Mouse (Mus musculus) ZHBTc4 (cell line): ENCODE data around the gene Gnmt.
A peak's percentile ranks its signal among the peaks of the same experiment; 100 is the strongest.

ENCODE experiments used
- DNase-seq: peaks from one replicate; pipeline ENCODE4 v3.0.0-alpha.2; 2011; ENCODE audit warnings: low read depth, low spot score

Gnmt gene

GRCm38 (mm10) chr17:46742986-46743385 is 14.0 kb upstream of the Gnmt start:
- peak; percentile 65 for DNase-seq

GRCm38 (mm10) chr17:46741305-46741704 is 12.3 kb upstream of the Gnmt start:
- no peak for DNase-seq

GRCm38 (mm10) chr17:46736160-46736559 is 7.2 kb upstream of the Gnmt start:
- DNase-seq: peak; percentile 84

- DNase-seq: no peak
These were observed 6.3 kb upstream of the Gnmt start for GRCm38 (mm10) chr17:46735287-46735686.

- DNase-seq: no peak
These were observed 5.1 kb upstream of the Gnmt start for GRCm38 (mm10) chr17:46734055-46734454.

GRCm38 (mm10) chr17:46728496-46728895 is 472 bp downstream of the Gnmt start:
- peak; percentile 48 for DNase-seq

- peak; percentile 89 for DNase-seq
These were observed 947 bp downstream of the Gnmt start for GRCm38 (mm10) chr17:46728021-46728420.

GRCm38 (mm10) chr17:46727271-46727670 is 1.7 kb downstream of the Gnmt start:
- DNase-seq: no peak

- DNase-seq: no peak
These were observed 3.0 kb downstream of the Gnmt start for GRCm38 (mm10) chr17:46725731-46726645.

GRCm38 (mm10) chr17:46725273-46725672 is 3.7 kb downstream of the Gnmt start:
- peak; percentile 87 for DNase-seq

- no peak for DNase-seq
These were observed 4.4 kb downstream of the Gnmt start for GRCm38 (mm10) chr17:46724477-46725084.

- DNase-seq: no peak
These were observed 7.9 kb downstream of the Gnmt start for GRCm38 (mm10) chr17:46721077-46721476.

GRCm38 (mm10) chr17:46714756-46715481 is 14.0 kb downstream of the Gnmt start:
- DNase-seq: peak; percentile 84

- no peak for DNase-seq
These were observed 15.1 kb downstream of the Gnmt start for GRCm38 (mm10) chr17:46713849-46714248.

GRCm38 (mm10) chr17:46712442-46712841 is 16.5 kb downstream of the Gnmt start:
- DNase-seq: no peak

- DNase-seq: peak; percentile 46
These were observed 17.2 kb downstream of the Gnmt start for GRCm38 (mm10) chr17:46711612-46712271.

- DNase-seq: peak; percentile 97
These were observed 17.9 kb downstream of the Gnmt start, which contains the start of gene Pex6 for GRCm38 (mm10) chr17:46710959-46711597. Pex6 (plus strand) TSS chr17:46711463.

- no peak for DNase-seq
These were observed 22.4 kb downstream of the Gnmt start for GRCm38 (mm10) chr17:46706375-46707089.

GRCm38 (mm10) chr17:46704887-46705835 is 23.8 kb downstream of the Gnmt start, which contains the start of gene Ppp2r5d:
Ppp2r5d (minus strand) TSS chr17:46705111.
- peak; percentile 99 for DNase-seq
